Mouse (Mus musculus) macrophage (primary cell): ENCODE results near the gene Helz2. TPM values are rescaled to one million over a fixed set of nuclear protein-coding genes. Genes with fewer than 3 reads are reported as not detected.

ENCODE experiments used
- H3K27ac ChIP-seq: fragments of 350-480 bp; formaldehyde crosslinking; 2 replicates; pipeline ENCODE4 v1.9.0; 2021
- H3K36me3 ChIP-seq: fragments of 350-480 bp; formaldehyde crosslinking; 2 replicates; pipeline ENCODE4 v1.9.0; 2021; ENCODE audit errors: inconsistent target
- H3K4me3 ChIP-seq: fragments of 350-480 bp; formaldehyde crosslinking; 2 replicates; pipeline ENCODE4 v1.9.0; 2021; ENCODE audit errors: inconsistent target
- H3K79me2 ChIP-seq: fragments of 350-480 bp; formaldehyde crosslinking; 2 replicates; pipeline ENCODE4 v1.9.0; 2021; ENCODE audit errors: inconsistent target
- WGBS: methylation state at CpG from one replicate; pipeline ENCODE4 v1.1.7; 2026; ENCODE audit warnings: inconsistent platforms; ENCODE audit not compliant: missing documents; 5-methylcytosine and 5-hydroxymethylcytosine counted together
- polyA plus RNA-seq: library from polyadenylated mRNA; stranded (reverse); fragments of 250-400 nt; gene quantifications from 3 replicates; pipeline ENCODE4 v1.2.4, GENCODE M21; 2018; ENCODE audit warnings: inconsistent platforms

Helz2 gene
- polyA plus RNA-seq, 1 experiment from 2014 or later, result 7.5 TPM

DNA sequence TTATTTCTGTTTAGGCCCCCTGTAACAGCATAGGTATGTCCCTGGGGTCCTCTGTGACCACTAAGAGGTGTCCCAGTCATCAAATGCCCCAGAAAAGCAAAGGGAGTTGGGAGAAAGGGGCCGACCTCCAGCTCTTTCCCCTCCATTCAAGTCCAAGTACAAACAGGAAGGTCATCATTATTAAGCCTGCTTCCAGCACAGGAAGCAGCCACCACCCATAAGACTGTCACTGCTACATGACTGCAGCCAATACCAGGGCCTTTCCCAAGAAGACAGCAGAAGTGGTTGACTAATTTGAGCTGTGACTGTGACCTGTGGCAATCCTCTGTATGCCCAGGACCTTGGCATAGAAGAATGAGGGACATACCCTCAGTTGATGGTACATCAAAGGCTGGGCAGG is 13.5 kb downstream of the Helz2 start:
- peaks cover 72% of the 10 kb centered on the region for H3K36me3 ChIP-seq
- H3K27ac ChIP-seq, result no peak overlapping the region
- H3K4me3 ChIP-seq, result no peak overlapping the region
- H3K79me2 ChIP-seq, result peaks cover 8% of the 10 kb centered on the region; the same call in 1 of the 2 replicates
- 38% methylated on average over 1 of the region's 1 CpGs for WGBS

DNA sequence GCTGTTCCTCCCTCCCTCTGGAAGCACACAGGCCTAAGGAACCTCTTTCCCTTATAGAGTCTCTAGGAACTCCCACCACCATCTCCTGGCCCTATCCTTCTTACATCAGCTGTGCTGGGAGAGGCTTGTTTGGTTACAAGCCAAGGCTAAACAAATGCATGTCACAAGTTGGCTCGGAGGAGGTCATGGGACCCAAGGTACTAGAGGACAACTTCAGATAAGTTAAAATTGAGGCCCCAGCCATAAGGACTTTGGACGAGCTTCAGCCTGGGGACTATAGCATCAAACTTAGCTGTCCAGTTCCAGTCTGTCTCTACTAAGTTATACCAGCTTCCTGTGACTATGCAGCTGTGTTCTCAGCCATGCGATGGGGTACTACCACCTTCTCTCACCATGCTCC is 14.7 kb downstream of the Helz2 start:
- H3K4me3 ChIP-seq, result no peak overlapping the region
- 78% methylated on average over 3 of the region's 3 CpGs for WGBS
- H3K36me3 ChIP-seq, result peaks cover 59% of the 10 kb centered on the region
- H3K27ac ChIP-seq, result no peak overlapping the region
- no peaks in the 10 kb centered on the region; the same call in 1 of the 2 replicates for H3K79me2 ChIP-seq

DNA sequence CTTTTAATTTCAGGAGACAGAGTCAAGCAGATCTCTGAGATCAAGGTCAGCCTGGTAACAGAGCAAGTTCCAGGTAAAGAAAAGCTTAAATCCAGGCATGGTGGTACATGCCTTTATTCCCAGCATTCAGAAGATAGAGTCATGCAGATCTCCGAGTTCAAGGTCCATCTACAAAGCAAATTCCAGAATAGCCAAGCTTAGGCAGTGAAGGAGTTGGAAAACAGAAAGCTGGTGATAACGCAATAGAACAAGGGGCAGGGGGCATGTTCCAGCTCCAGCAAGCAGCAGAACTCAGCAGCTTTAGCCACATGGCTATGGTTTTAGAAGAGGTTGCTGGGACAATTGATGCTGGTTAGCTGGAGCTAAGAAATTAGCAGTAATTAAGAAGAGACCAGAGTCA is 16.8 kb downstream of the Helz2 start:
- no peak overlapping the region for H3K4me3 ChIP-seq
- WGBS, result 92% methylated on average over 2 of the region's 2 CpGs
- peaks cover 39% of the 10 kb centered on the region for H3K36me3 ChIP-seq
- no peak overlapping the region for H3K27ac ChIP-seq
- H3K79me2 ChIP-seq, result no peaks in the 10 kb centered on the region

DNA sequence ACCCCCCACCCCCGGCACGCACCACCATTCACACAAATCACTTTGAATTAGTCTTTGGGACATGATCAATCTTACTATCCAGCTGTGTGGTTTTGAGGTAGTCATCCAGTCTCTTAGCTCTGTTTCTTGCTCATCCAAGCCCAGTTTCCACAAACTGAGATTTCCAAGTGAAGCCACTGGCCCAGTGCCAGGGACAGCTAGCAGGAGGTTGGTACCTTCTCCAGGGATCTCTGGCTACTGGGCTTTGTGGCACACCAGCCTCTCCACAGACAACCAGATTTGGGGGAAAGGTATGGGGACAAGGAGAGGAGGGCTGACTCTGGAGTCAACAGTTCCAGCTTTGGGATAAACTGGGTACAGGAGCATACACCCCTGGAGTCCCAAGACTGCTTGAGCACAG is 21.5 kb downstream of the Helz2 start:
- no peaks in the 10 kb centered on the region for H3K36me3 ChIP-seq
- no CpG with 5 or more reads among the region's 2 CpGs for WGBS
- H3K79me2 ChIP-seq, result no peaks in the 10 kb centered on the region
- H3K27ac ChIP-seq, result no peak overlapping the region
- no peak overlapping the region for H3K4me3 ChIP-seq

DNA sequence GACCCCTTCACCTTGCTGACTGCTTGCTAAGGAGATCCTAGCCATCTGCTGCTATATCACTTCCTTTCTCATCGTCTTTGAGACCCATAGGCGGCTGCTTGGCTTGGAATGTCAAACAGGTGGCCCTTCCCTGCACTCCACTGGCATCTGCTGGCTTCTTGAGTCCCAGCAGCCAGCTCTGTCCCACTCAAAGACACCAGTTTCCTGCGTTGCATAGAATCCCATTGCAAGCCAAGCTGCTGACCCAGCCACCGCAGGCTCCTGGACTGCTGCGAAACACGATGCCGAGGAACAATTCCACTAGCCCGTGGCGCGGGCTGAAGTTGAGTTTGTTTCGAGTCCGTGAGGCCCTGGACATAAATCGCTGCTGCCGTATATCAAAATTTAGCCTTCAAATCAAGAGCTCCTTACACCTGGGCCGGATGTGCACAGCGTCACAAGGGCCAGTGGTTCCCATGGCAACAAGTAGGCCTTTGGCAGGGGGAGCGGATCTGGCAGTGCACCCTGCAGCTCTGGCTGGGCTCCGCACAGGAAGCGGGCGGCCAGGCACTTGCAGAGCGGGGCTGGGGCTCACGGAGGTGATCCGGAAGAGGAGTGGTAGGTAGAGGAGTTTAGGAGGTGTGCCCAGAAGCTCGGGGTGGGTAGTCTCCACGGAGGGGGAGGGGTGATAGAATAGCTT is 22.1 kb downstream of the Helz2 start, which contains the start of gene Fndc11:
Fndc11 (plus strand) TSS at position 476 of the 679 bp plus-strand sequence.
- 8% methylated on average over 24 of the region's 25 CpGs for WGBS
- H3K27ac ChIP-seq, result no peak within 1 kb of the TSS
- H3K4me3 ChIP-seq, result no peak within 1 kb of the TSS

DNA sequence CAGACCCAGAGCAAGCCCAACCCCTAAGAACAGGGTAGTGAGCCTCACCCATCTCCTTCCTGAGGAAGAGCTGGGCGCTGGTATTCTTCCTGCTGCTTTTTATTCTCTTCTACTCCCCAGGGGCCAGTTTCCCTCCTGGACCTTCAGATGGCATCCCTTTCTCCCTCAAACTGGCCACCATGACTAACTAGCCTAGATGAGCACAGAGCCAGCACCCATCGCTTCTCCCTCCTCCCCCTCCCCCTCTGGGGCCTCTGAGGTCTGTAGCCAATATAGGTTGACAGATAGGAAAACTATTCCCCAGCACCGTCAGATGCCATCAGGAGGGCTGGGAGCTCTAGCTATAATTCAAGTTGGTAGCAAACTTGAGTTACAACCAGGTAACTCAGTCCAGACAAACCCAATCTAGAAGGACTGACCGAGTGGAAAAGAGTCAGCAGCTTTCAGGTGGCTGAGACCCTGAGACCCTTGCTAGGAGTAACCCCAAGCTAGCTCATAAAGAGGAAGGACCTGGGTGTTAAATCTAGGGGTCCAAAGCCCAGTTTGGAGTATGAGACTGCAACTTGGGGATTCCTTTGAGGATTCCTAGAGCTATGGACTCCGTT is 22.8 kb downstream of the Helz2 start:
- Histone ChIP-seq H3K4me3 (no peak overlapping the region), H3K79me2 (no peaks in the 10 kb centered on the region), H3K36me3 (no peaks in the 10 kb centered on the region), H3K27ac (no peak overlapping the region)
- WGBS, result 36% methylated on average over 5 of the region's 5 CpGs

More for the DNA sequence above, 22.1 kb downstream of the Helz2 start, which contains the start of gene Fndc11:
- Histone ChIP-seq H3K79me2 (no peaks in the 10 kb centered on the region), H3K36me3 (no peaks in the 10 kb centered on the region)

DNA sequence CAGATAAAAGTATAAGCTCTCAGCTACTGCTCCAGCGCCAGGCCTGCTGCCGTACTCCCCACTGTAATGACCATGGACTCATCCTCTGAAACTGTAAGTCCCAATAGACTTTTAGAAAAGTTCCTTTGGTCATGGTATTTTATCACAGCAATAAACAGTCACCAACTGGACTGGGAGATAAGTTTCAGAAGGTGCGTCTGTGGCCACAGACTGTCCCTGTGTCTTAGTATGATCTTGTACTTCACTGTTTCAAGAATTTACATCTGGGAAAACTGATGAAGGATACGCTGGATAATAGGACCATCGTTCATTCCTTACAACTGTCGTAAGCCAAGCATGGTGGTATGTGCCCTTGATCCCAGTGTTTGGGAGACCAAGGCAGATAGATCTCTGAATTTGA is 25.8 kb downstream of the Helz2 start:
- 93% methylated on average over 6 of the region's 6 CpGs for whole genome bisulfite sequencing
- Histone ChIP-seq H3K4me3 (no peak overlapping the region), H3K27ac (no peak overlapping the region), H3K36me3 (no peaks in the 10 kb centered on the region), H3K79me2 (no peaks in the 10 kb centered on the region)

DNA sequence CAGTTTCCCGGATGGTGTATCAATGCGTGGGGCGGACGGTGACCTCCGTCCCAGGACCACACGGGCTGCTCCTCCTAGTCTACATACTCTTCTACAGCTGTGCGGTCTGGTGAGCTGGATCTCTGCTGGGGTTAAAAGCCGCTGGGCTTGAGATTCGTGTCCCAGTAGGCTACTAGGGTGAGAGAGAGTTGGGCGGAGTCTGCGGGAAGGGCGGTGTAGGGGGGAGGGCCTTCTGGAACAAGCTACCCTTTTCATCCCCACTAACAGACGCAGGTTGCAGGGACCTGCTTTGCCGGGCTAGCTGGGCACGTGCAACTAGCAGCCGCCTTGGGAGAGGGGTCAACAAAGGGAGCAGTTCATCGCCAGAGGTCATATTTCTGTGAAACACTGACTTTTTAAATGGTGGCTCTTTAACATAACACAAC is 28.8 kb downstream of the Helz2 start, which contains the start of gene Srms:
Srms (minus strand) TSS at position 165 of the 425 bp plus-strand sequence.
- 5% methylated on average over 16 of the region's 17 CpGs for WGBS
- no peak within 1 kb of the TSS for H3K4me3 ChIP-seq
- H3K36me3 ChIP-seq, result no peaks in the 10 kb centered on the region
- no peak within 1 kb of the TSS for H3K27ac ChIP-seq
- H3K79me2 ChIP-seq, result no peaks in the 10 kb centered on the region

DNA sequence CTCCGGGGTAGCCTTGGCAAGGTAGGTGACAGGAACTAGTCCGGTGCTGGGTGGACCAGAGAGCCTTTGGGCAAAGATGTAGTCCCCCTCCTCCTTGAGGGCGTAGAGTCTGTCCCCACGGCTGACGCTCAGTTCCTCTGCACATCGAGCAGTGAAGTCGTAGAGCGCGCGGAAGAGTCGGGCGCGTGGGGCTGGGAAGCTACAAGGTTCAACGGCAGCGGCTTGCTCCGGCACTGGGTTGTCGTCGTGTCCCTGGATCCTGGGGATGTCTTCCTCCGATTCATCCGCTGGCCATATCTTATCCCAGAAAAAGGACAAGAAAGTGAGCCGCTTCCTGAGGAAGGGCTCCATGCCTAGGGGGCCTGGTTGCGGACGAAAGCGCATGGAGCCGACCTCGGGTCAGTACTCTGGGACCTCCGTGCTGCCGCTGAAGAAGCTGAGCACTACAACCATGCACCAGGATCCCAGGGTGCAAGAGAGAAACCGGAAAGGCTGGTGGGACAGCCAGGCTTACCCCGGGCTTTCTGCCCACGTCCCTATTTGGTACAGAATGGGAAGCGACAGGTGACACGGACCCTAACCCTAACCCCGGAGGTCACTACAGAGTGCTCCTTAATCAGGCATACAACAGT is 29.3 kb downstream of the Helz2 start:
- 5% methylated on average over 34 of the region's 34 CpGs for WGBS
- Histone ChIP-seq H3K36me3 (no peaks in the 10 kb centered on the region), H3K4me3 (no peak overlapping the region), H3K27ac (no peak overlapping the region), H3K79me2 (no peaks in the 10 kb centered on the region)

DNA sequence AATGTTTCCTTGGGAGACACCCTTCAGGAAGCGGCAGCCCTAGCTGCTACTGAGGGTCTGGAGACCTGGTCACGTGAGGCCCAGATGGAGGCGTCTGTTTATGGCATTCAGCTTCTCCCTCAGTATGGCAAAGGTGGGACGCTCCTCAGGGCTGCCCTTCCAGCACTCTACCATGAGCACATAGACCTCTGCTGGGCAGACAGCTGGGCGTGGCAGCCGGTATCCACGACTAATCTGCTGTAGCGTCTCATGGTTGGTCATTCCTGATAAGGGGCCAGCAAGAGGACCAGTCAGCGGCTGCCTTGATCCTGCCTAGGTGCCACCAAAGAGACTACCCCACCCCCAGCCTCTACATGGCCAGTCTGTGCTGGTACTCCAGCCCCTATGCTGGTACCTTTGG is 35.7 kb downstream of the Helz2 start:
- no peak overlapping the region for H3K27ac ChIP-seq
- whole genome bisulfite sequencing, result 93% methylated on average over 9 of the region's 9 CpGs
- no peaks in the 10 kb centered on the region for H3K79me2 ChIP-seq
- H3K4me3 ChIP-seq, result no peak overlapping the region
- H3K36me3 ChIP-seq, result no peaks in the 10 kb centered on the region

DNA sequence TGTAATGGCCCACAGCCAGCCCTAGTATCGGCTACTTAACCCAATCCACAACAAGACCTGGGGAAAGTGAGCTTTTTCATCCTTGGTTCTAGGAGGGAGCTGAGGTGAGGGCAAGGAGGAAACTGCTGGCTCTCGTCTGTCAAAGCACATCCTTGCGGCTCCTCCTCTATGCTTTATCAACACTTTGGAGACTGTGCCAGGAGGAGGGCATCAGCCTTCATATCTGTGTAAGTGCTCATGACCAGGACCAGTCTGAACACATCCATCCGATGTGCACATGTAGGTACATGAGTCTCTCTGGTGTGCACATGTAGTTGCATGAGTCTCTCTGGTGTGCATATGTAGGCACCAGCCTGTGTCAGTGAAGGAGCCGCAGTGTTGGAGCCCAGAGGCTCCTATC is 36.1 kb downstream of the Helz2 start:
- WGBS, result 90% methylated on average over 5 of the region's 5 CpGs
- H3K4me3 ChIP-seq, result no peak overlapping the region

DNA sequence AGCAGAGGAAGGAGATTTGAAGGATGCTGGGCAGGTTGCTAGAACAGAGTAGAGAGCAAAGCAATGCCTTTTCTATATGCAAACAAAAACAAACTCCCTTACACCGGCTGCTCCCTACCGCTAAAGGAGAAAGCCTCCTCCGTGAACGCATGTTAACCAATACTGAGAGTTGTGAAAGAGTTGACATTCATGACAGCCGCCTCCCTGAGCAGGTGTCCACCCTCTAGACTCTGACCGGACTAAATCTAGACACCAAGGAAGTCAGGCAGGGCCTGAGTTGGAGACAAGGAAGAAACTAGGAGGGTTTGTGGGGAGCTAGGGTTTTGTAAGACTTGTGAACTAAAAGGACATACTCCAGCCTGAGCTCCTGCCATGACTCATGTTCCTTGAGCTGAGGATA is 38.9 kb downstream of the Helz2 start:
- H3K36me3 ChIP-seq, result no peaks in the 10 kb centered on the region
- H3K79me2 ChIP-seq, result no peaks in the 10 kb centered on the region
- WGBS, result 71% methylated on average over 5 of the region's 6 CpGs
- no peak overlapping the region for H3K4me3 ChIP-seq
- no peak overlapping the region for H3K27ac ChIP-seq

More for the DNA sequence above, 36.1 kb downstream of the Helz2 start:
- Histone ChIP-seq H3K27ac (no peak overlapping the region), H3K36me3 (no peaks in the 10 kb centered on the region), H3K79me2 (no peaks in the 10 kb centered on the region)

DNA sequence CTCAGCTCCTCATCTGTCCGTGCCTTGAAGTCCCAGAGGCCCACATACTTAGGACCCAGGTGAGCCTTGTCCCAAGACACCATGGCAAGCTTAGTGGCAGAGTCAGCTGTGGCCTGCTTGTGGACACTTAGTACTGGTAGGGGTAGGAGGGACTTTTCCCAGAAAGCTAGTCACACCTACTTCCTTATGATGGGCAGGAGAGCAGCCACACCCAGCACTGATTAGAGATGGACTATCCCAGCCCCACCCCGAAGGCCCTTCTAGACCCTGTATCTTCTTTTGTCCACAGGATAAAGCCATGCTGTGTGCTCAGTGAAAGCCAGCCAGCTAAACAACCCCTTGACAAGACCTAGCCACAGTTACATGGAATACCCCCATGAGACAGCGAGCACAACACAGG is 39.4 kb downstream of the Helz2 start, which contains the start of gene Ptk6:
Ptk6 (minus strand) TSS at position 368 of the 400 bp plus-strand sequence.
- Histone ChIP-seq H3K36me3 (no peaks in the 10 kb centered on the region), H3K27ac (no peak within 1 kb of the TSS), H3K79me2 (no peaks in the 10 kb centered on the region), H3K4me3 (no peak within 1 kb of the TSS)
- WGBS, result 97% methylated on average over 3 of the region's 3 CpGs

DNA sequence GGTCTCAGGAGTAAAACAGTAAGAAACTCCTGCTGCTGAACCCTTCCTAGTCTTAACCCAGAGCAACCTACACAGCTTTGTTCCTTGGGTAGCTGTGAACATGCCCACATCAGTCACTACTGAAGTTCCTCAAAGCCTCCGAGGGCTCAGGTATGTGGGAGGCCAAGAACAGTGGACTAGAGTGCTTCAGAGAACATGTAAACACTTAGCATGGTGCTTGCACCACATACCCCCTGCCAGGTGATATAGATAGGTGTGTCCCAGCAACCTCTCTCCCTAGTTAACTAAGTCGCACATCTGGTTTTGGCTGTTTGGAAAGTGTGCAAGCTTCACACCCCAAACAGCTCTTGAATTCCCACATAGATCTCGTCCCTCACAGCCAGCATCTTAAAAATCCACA is 40.2 kb downstream of the Helz2 start:
- Histone ChIP-seq H3K36me3 (no peaks in the 10 kb centered on the region), H3K27ac (no peak overlapping the region), H3K4me3 (no peak overlapping the region), H3K79me2 (no peaks in the 10 kb centered on the region)
- 78% methylated on average over 3 of the region's 3 CpGs for WGBS
